7 mouse cellular contexts compared by ENCODE assay signal in genomic region chr5:120811951-120812819, GRCm38 (mm10). TPM values are rescaled to one million over a fixed set of nuclear protein-coding genes. Genes with fewer than 3 reads are reported as not detected.
A peak's percentile ranks its signal among the peaks of the same experiment; 100 is the strongest.
DNase-seq lines count a peak whose midpoint lies in the region; ATAC-seq lines count a peak whose summit lies in the region.

Gene Oas1c, minus strand, starts transcription at chr5:120812514.

- intact Hi-C loops in gastrocnemius, postnatal 14 days (cut with DNase I; ENCODE audit: low total_unique reads), result no loop called here
- intact Hi-C loops in left cerebral cortex, postnatal 10 days (cut with DNase I), result no loop called here

- ATAC-seq in inflammation-experienced regulatory T-cells, adult 6 months, result peak; percentile 100
- ATAC-seq in megakaryocyte-erythroid progenitor cell, adult 5-6 weeks (replicated peaks; ENCODE audit: low FRiP score, low TSS enrichment, poor library complexity, severe bottlenecking), result peak; percentile 91

- peak; percentile 90 to 96 for DNase-seq in adrenal gland, adult (ENCODE audit: inconsistent age in 2 of 2, low spot score in 1 of 2)
- peak; percentile 92 for DNase-seq in embryo, embryonic 10.5 days (ENCODE audit: low spot score)
- DNase-seq in gastrocnemius, postnatal 14 days, result peak; percentile 73
- DNase-seq in left cerebral cortex, postnatal 10 days (ENCODE audit: extremely low spot score in 1 of 2, low spot score in 2 of 2), result peak; percentile 71 to 86
- DNase-seq in right cerebral cortex, postnatal 25 days, result peak; percentile 73

RNA-seq across cellular contexts. Expression of gene Oas1c, which starts in this region (rescaled TPM):
- under 1 TPM; 0.35 to 0.38 TPM for total RNA-seq in gastrocnemius, postnatal 14 days (2021)
- 10 to 100 TPM; 12.0 to 14.0 (median 13.6) TPM for polyA plus RNA-seq in inflammation-experienced regulatory T-cells, adult 6 months (2017; shearing (Covaris generic))
- total RNA-seq in left cerebral cortex, postnatal 10 days (2021), result 1 to 10 TPM; 1.1 TPM
- total RNA-seq in megakaryocyte-erythroid progenitor cell, adult 5-6 weeks (2014; fragmentation: Nextera tagmentation), result 5.3 and 8.3 TPM in 2 replicates
- 3.1 and 26.4 TPM in 2 replicates for total RNA-seq in megakaryocyte-erythroid progenitor cell, adult 5-6 weeks (2017)

Comparison
In these comparisons a context has a peak if more than half of its experiments do, and no peak if none do; other contexts are left out.
1. Peak in every context shown above with its lines: DNase-seq and ATAC-seq.
2. Peak in DNase-seq in gastrocnemius, postnatal 14 days; RNA of the gene not detected or under 1 TPM.